Mouse (Mus musculus): ENCODE data around the gene 4933430I17Rik.

DNA sequence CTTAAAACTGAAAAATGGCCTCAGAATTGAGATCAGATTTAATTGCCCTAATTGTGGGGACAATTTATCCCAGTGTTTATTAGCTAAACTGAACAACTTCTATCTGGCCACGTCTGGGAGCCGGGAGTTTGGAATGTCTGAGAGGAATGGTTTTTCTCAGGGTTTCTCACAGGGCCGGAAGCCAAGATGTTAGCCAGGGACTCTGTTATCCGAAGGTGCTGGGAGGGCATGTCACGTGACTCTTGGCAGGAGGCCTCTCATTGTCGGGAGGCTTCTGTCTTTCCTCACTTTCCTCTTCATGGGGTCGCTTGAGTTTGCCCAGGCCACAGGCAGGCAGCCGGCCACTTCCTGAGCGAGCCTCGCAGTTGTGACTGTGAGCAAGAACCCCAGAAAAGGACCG lies 66.2 kb downstream of the 4933430I17Rik start:
- no peak for TF ChIP-seq CTCF (IDR thresholded peaks at IDR 0.05; ENCODE audit: extremely low read depth, insufficient read length, insufficient replicate concordance, low read depth, low read length)
- TF ChIP-seq POLR2A (IDR thresholded peaks at IDR 0.05; ENCODE audit: low read depth, low read length): no peak
